Mouse (Mus musculus): ENCODE results near the gene Rab5a. TPM values are rescaled to one million over a fixed set of nuclear protein-coding genes. Genes with fewer than 3 reads are reported as not detected.

Rab5a gene
- polyA plus RNA-seq, 1 experiment from 2014 or later = 64.7 TPM

DNA sequence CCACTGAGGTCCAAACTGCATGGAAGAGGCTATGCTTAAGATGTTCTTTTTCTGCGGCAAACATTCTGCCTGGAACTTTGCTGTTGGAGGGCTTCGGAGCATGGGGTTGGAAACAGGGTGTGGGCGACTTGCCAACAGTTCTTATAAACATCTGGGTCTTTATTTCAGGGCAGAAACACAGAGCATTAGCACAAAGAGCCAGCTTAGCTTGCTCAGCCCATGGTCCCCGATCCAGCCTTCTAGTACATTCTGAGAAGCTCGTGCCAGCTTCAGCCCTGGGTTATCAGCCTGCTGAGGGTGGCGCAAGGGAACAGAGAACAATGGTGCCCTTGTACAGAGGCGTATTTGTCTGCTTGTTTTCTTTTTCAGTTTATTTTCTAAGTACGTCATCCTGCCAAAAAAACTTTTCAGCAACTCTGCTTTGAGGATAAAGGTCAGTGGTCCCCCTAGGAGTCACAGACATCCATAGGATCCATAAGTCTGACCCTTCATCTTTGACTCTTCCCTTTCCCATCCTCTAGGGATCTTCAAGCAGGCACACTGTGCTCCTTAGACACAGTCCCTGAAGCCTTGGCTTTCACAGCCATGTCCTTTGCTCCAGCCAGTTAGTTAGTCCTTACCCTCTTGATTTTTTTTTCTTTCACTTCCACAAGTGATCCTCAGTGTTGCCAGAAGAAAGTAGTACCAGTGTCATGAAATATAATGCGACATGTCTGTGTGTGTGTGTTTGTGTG lies 64.7 kb downstream of the Rab5a start:
- H3K9ac ChIP-seq = no peak overlapping the region
- peak; percentile 58; the same call in 1 of the 2 replicates for ATAC-seq (replicated peaks; ENCODE audit: insufficient number of reproducible peaks, insufficient read depth, low FRiP score, low read depth)
- no peak overlapping the region for H3K4me2 ChIP-seq
- H3K4me3 ChIP-seq = no peak overlapping the region
- H3K4me1 ChIP-seq (replicated peaks) = no peaks in the 10 kb centered on the region
- no peak overlapping the region; the same call in 1 of the 2 replicates for H3K27ac ChIP-seq
- no peaks in the 10 kb centered on the region for H3K36me3 ChIP-seq
- 60% methylated on average over 9 of the region's 9 CpGs for WGBS
- no peaks in the 10 kb centered on the region for H3K27me3 ChIP-seq
- no peaks in the 10 kb centered on the region for H3K9me3 ChIP-seq (replicated peaks)

DNA sequence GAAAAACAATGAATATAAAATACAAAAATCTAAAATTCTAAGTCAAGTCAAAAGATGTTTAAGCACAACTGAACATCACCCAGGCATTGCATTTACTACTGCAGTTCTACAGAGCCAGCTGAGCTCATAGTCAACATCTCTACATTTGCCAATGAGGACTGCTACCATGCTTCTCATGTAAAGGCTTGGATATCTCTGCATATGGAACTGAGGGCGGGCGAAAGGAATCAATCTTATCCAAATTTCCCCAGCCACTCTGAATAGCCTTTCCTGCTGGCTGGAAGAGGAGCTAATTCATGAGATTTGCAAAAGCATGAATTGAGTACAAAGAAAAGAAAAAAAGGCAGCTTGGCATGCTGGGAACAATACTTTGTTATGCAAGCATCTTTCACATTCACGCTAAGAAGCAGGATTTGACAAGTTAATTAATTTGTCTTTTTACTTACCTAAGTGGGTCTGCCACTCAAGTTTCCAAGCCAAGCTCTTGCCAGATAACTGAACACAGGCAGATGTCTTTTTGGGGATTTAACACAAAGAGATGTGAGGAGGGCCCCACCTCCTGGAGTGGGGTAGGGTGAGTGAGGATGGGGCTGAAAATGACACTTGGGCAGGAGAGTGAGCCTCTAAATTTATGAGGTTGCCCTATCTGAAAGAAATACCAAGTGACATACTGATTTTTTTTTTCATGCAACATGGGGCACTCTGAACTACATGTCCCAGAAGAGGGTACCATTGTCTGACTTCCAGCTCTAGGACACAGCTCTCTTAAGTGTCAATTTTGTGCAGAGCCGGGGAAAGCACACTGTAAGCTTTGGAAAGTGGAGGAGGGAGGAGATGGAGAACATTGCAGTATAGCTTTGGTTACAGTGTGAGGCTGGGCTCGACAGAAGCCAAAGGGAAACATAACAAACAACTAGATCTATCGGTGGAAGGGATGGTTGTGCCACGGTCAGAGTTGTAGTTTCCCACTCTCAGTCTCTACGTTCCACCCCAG lies 72.6 kb downstream of the Rab5a start:
- H3K36me3 ChIP-seq = no peaks in the 10 kb centered on the region
- ATAC-seq (replicated peaks; ENCODE audit: insufficient number of reproducible peaks, insufficient read depth, low FRiP score, low read depth) = no peak
- 71% methylated on average over 8 of the region's 8 CpGs for WGBS
- no peaks in the 10 kb centered on the region for H3K4me1 ChIP-seq (replicated peaks)
- H3K27me3 ChIP-seq = no peaks in the 10 kb centered on the region
- no peak overlapping the region for H3K4me2 ChIP-seq
- no peak overlapping the region for H3K9ac ChIP-seq
- H3K4me3 ChIP-seq = no peak overlapping the region
- H3K27ac ChIP-seq = no peak overlapping the region
- H3K9me3 ChIP-seq (replicated peaks) = no peaks in the 10 kb centered on the region

DNA sequence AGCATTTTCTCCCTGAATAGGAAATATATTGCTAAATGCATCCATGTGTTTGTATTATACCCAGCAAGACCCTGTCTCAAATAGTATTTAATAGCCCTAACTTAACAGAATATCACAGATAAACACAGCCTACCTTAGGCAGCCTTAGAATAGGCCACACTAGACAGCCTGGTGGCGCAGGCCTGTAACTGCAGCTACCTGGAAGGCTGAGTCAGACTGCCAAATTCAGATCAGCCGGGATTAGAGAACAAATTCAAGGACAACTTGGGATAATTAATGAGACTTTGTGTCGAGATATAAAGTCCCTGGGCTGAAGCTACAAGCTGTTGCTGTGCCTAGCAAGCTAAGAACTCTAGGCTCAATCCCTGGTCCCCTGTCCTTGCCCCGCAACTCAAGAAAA lies 75.1 kb downstream of the Rab5a start:
- WGBS = 60% methylated on average over 4 of the region's 4 CpGs
- H3K27me3 ChIP-seq = no peaks in the 10 kb centered on the region
- no peak for ATAC-seq (replicated peaks; ENCODE audit: insufficient number of reproducible peaks, insufficient read depth, low FRiP score, low read depth)
- no peak overlapping the region for H3K4me2 ChIP-seq
- no peak overlapping the region for H3K27ac ChIP-seq
- H3K9ac ChIP-seq = no peak overlapping the region
- no peaks in the 10 kb centered on the region for H3K36me3 ChIP-seq
- no peaks in the 10 kb centered on the region for H3K4me1 ChIP-seq (replicated peaks)
- no peak overlapping the region for H3K4me3 ChIP-seq
- no peaks in the 10 kb centered on the region for H3K9me3 ChIP-seq (replicated peaks)

- Histone ChIP-seq H3K27ac (no peak overlapping the region), H3K4me3 (no peak overlapping the region), H3K4me2 (no peak overlapping the region), H3K9me3 (replicated peaks) (no peaks in the 10 kb centered on the region), H3K9ac (no peak overlapping the region), H3K36me3 (no peaks in the 10 kb centered on the region), H3K27me3 (no peaks in the 10 kb centered on the region), H3K4me1 (replicated peaks) (no peaks in the 10 kb centered on the region)
- 50% methylated on average over 3 of the region's 3 CpGs for WGBS
- no peak for ATAC-seq (replicated peaks; ENCODE audit: insufficient number of reproducible peaks, insufficient read depth, low FRiP score, low read depth)
Measured at GRCm38 (mm10) chr17:53554813-53555212, 75.8 kb downstream of the Rab5a start.

Other genes with a start within 250 kb of the Rab5a start
- 0.34 and 0.61 TPM in 2 replicates for gene Efhb, start 15.9 kb upstream of the Rab5a start, polyA plus RNA-seq (2015; fragmentation: Nextera tagmentation; extraction: Ambion mirVana)
- gene Pp2d1, start 60.2 kb downstream of the Rab5a start, polyA plus RNA-seq (2015; fragmentation: Nextera tagmentation; extraction: Ambion mirVana) = 0.18 and 0.21 TPM in 2 replicates
- gene Kat2b, start 87.6 kb downstream of the Rab5a start, polyA plus RNA-seq (2015; fragmentation: Nextera tagmentation; extraction: Ambion mirVana) = 9.7 and 10.1 TPM in 2 replicates
- gene Sgo1, start 210.1 kb downstream of the Rab5a start, polyA plus RNA-seq (2015; fragmentation: Nextera tagmentation; extraction: Ambion mirVana) = 16.7 and 23.6 TPM in 2 replicates

All from heart, embryonic 15.5 days (tissue).